Mouse (Mus musculus) mouse embryonic stem cell (cell line): ENCODE results near the gene Plekhg6.

ENCODE experiments used
- in situ Hi-C, 2 experiments: fragments of 300-500 bp; cut with MboI; formaldehyde crosslinking; loops; 1 replicate in 1 of 2; 3 replicates in 1 of 2; pipeline ENCODE4 v1.14.3; 2019 to 2020; ENCODE audit warnings: low sequenced_read_pairs in 2 of 2, low pct_unique_long_range_greater_than_20kb in 1 of 2, mixed read lengths in 1 of 2; ENCODE audit not compliant: unreplicated experiment in 1 of 2

Gene Plekhg6

GRCm38 (mm10) chr6:125314746-125315145 lies 65.8 kb downstream of the Plekhg6 start:
- in situ Hi-C loops = no loop called here

- in situ Hi-C loops = no loop called here
Observed at GRCm38 (mm10) chr6:125314231-125314563, 66.4 kb downstream of the Plekhg6 start.

GRCm38 (mm10) chr6:125313546-125314230 lies 66.9 kb downstream of the Plekhg6 start, which contains the start of gene Ltbr:
Gene Ltbr, minus strand, starts transcription at chr6:125313885.
- in situ Hi-C loops = no loop called here
